Mouse (Mus musculus) left cerebral cortex, adult 18-20 months (tissue): ENCODE data around the gene Ccdc162. TPM values are rescaled to one million over a fixed set of nuclear protein-coding genes. Genes with fewer than 3 reads are reported as not detected.

Experiments
- DNase-seq, 2 experiments: peaks; one replicate each; pipeline ENCODE4 v3.0.0; 2021 to 2022; ENCODE audit warnings: low spot score in 2 of 2, mixed read lengths in 1 of 2
- total RNA-seq, 2 experiments: library from RNA; stranded (reverse); gene quantifications; 2 replicates each; pipeline ENCODE4 v1.2.3; 2021

Ccdc162 gene
- total RNA-seq, 2 experiments from 2014 or later = 1.5 to 1.7 TPM

DNA sequence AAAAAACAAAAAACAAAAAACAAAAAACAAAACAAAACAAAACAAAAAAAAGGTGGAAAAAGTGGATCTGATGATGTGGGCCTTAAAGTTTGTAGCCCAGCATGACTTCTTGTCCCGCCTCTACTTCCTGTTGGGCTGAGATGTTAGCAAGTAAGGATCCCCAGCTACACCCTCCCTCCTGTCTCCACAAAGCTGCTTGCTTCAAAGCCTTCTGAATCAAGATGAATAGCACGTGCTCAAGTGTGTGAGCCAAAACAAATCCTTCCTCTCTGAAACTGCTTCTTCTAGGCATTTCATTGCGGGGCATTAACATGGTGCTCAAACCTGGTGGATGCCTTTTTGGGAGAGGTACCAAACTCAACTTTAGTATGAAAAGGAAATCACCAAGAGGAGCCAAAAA is 77.7 kb downstream of the Ccdc162 start:
- no peak for DNase-seq

DNA sequence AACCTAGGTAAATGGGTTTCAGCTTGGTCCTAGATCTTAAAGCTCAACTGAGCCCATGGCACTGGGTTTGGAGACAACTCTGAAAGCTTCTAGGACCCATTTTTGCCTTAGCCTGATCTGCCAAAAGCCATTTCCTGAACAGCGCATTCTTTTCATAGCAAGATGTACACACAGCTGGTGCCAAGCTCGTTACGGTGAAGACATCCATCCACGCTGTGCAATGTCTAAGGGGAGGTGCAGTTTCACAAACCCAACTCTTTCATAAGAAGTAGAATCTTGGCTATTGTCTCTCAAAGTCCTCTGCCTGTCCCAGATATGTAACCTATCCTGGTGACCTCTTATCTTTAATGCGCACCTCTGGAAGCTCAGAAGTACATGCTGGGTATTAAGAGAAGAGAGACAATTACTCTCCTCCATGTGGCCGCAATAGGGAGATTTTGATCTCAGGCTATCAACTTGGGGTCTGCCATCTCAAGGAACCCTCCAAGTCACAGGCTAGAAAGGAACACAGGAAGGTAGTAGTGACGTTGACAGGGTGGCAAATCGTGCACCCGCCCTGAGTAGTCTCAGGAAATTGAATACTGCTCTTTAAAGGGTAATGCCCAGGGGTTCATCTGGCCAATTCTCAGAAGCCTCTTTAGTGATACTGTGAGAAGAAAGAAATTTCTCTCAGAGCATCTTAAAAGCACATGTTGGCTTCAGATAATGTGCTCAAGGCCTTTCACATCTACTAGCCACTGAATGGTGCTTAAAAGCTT is 81.0 kb downstream of the Ccdc162 start:
- no peak for DNase-seq

DNA sequence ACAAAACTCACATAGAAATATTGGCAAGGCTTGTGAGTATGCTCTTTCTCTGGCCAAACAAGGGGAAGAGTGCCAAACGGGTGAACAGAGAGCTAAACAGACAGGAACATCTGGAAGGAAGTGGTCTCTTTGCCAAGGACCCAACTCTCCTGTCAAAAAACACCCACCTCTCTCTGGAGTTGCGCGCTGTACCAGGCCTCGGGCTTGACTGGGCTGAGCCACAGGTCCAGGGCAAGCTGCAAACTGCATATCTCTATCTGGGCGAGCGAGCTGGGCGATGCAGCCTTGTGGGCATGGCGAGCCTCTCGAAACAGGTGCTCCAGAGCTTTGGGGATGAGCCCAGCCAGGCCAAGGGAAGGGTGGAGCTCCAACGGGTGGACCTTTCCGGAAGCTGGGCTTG is 82.6 kb downstream of the Ccdc162 start:
- no peak for DNase-seq

DNA sequence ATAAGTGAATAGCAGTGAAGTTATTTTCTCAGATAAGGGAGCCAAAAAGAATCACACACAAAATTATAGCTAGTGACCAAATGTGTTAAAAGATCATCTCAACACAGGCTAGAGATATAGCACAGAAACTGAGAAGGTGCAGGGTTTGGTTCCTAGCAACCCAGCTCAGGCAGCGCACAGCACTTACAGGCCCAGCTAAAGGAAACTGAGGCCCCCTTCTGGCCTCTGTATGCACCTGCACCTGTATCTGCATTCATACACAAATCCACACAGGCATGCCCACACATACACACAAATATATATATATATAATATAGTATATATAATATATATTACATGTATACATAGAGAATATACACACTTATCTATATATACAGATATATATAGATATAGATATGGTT is 84.4 kb downstream of the Ccdc162 start:
- DNase-seq = no peak

DNA sequence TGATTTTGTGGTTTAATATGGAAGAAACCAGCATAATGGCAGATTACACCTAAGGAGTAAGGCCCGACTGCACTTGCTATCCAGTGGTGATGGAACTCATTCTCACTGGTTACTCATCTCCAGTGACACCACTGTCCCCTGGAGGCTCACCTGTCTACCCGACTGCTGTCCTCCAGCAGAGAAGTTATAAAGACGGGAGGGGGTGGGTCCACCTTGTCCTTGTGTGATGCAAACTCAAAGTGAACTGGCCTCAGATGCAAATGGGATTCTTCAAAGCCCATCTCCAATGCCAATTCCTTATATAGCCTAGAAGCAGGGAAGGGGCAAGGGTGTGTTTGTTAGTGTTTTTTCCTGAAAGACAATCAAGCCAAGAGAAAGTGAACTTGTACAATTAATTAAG is 89.4 kb downstream of the Ccdc162 start:
- no peak for DNase-seq

DNA sequence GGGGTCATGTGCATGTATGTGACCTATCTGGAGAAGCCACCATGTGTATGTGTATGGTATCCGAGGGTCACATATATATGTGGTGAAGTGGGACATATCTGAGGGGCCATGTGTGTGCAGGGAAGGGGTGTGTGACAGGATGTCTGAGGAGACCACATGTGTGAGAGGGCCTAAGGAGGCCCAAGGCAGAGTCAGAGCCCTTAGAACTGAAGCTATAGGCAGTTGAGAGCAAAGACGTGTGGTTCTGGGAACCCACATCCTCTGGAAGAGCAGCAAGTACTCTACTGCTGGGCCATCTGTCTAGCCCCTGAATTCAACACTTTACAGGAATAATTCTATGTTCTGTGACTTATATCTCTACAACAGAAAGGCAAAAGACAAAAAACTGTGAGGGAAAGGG is 96.4 kb downstream of the Ccdc162 start:
- DNase-seq = no peak

DNA sequence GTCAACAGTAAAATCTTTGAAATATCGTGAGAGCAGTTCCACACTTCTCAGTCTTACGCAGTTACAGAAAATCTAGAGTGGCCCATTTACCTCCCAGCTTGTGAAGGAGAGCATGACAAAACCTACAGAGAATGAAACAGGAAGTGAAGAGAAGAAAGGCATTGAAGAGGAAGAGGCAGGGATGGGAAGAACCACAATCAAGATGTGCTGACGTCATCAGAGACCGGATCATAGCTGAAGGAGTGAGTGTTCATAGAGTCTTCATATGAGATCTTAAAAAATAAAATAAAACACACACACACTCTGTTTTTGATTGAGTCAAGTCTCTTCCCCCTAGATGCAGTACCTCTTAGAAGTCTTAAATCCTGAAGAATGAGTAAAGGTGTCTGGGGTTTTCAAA is 100.9 kb downstream of the Ccdc162 start:
- DNase-seq = no peak

DNA sequence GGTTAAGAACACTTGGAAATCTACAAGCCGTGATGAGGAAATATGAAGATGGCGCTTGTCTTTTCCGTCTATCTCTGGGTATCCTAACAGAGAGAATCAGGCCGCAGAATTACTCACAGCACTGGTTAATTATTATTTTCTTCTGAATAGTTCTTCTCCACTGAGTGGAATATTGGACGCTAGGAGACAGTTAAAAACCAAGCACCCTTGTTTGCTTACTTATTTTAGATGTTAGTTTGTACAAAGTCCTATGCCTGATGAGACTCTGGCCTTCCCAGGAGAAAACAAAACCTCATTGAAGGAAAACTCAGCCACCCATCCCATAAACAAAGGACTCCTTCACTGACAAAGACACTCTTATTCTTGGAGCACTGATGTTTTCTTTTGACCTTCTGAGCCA is 104.5 kb downstream of the Ccdc162 start:
- DNase-seq = no peak

DNA sequence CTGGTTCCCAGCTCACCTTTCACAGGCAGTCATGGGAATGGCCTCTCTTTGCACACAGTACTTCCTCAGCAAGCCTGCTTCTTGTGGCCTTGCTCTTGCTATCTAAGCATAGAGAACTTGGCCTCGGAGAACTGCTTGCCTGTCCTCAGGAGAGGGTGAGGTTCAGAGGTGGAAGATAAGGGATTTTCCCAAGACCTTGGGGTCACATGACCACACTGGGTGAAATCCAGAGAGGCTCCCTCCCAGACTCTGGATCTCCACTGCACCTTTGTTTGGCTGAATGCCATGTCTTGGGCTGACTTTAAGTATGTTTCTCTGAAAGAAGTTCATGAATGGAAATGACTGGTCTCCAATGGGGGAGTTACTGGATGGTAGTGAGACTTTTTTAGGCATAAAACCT is 107.0 kb downstream of the Ccdc162 start:
- DNase-seq = no peak

DNA sequence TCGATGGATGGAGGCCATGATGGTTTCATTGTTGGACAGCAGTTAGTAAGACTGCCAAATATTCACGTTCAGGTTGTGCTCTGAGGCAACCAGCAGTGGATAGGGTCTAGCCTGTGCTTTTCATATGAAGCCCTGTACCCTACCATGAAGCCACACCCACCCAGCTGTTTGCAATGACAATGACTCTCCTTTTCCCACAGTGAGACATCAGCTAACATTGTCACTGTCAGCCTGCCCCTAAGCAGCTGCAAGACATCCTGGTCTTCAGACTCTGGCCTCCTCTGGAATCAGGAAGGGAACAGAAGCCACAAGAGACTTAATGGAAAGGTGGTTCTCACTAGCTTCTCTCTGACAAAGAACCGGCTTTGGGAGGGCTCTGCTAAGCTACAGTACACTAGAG is 107.9 kb downstream of the Ccdc162 start:
- no peak for DNase-seq

DNA sequence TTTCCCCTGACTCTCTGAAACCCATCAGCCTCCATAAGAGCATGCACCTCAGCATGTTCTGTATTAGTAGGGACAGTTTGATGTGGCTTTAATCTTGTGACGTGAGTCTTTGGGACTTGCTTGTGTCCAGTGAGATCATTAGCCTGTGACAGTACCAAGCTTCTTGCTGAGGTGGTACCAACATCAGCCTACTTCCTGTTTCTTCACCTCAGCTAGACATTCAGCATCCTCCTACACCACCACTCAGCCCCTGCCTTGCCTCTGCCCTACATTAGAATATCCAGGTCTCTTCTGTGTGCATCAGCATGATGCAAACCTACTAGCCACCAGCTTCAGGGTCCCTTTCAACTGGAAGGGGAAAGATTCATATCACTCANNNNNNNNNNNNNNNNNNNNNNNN is 113.8 kb downstream of the Ccdc162 start:
- no peak for DNase-seq

DNA sequence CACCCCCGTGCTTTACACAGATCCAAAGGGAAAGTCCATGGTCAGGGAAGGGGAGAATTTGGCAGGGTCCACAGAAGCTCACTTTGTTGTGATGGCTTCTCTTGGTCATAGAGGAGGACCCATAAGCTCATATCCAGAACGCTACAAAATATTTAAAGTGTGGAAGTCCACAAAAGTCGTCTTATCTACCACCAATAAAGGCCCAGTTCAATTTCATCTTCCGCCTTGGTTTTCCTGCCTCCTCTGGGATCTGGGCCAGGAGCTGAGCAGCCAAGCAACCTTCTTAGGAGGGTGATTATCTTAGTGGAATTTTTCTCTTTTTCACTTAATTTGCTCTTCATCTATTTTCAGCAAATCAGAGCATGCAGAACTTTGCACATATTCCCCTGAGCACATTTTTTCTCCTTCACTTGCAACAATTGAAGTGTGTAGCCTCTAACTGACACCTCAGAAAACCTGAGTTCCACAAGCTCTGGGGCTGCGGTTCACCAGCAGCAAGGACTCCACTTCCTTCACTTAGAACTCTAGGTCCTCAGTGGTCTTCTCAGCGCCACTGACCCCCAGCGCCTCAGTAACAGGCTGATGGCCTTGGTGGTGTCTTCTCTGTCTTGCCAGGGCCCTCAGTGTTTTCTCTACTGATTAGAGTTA is 114.4 kb downstream of the Ccdc162 start:
- no peak for DNase-seq

DNA sequence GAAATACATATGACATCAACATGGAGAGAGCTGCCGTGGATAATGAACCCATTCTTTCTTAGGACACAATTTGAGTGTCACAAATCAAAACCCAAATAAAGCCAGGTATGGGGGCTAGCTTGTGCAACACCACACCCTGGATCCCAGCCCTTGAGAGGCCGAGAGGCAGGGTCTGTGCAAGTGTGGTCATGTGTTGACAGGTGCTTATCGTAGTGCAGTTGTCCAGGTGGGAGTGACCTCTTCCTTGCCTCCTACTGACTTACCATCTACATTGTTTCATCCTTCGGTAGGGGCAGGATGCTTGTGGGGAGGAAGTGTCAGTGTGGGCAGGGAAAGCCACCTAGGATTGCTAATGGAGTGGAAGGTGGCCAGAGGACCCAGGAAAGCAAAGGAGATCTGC is 115.1 kb downstream of the Ccdc162 start:
- no peak for DNase-seq

DNA sequence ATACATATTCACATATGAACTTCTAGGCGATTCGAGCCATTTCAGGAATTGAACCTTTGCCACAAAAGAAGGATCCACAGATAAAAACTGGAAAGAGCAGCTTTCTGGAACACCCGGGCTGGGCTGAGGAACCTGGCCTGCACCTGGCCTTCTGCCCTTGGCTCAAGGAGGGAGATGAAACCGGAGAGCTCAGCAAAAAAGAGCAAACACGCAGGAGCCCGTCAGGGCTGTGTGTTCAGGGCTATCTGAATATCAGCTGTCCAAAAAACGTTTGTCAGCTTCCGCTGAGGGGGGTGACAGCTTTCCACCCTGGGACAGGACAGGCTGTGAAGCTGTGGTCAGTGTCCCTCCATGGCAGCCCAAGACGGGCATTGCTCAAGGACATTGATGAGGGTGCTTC is 117.4 kb downstream of the Ccdc162 start:
- no peak for DNase-seq

DNA sequence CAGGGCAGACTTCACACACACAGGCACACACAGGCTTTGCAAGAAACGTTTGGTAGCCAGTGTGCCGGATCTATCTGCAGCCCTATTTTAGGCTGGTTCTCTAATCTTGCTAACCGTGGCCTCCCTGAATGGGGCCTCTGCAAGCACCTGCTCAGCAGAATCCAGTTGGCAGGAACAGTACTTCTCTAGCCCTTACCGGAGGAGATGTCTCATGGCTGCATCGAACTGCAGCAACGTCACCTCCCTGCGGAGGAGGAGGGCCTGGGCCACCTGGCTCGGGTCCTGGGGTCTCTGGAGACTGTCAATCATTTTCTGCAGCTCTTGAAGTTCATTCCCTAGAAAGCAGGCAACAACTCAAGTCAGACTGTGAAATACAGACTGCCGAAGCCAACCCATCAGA is 118.2 kb downstream of the Ccdc162 start:
- DNase-seq = no peak

DNA sequence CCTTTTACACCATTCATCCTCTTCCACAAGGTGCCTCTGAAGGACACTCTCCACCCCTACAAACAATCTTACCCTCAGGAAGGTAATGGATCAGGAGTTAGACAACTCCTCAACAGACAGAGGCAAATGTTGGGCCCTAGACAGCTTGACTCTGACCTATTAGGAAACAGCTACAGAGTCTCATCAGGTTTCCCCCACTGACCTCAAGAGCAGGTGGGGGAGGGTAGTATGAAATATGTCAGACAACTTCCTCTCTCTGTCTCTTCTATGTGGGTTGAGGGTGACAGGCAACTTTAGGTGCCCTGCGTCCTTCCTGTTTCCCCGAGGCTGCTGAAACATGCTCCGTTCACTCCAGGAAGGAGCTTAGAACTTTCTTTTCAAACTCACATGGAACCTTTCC is 120.9 kb downstream of the Ccdc162 start:
- no peak for DNase-seq

DNA sequence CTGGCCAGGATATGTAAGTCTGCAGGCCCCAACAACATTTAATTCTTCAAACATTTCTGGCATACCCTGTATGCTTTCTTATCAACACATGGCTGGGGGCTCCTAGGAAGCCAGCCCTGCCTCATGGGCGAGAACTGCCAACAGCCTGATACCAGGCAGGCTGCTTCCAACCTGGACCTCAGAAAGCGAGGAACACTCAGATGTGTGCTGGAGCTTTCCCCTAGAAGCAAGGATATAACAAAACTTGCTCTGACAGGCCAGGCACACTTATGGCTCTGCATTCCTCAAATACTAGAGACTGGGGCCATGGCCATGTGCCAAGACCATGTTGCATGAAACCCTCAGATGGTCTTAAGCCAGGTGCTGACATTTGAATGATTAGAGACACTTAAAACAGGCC is 121.5 kb downstream of the Ccdc162 start:
- no peak for DNase-seq

DNA sequence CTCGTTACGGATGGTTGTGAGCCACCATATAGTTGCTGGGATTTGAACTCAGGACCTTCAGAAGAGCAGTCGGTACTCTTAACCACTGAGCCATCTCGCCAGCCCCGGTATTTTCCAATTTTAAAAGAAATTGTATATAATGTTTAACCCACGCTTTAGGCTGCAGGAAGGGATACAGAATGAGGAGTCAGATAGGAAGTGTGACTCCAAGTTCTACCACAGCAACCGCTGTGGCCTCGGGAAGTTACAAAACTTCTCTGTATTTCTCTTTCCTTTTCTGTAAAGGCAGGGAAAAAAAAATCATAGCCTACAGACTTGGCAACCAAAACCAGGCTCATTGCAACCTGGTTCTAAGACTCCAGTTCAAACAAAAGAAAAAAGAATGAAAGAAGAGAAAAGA is 122.0 kb downstream of the Ccdc162 start:
- DNase-seq = no peak

DNA sequence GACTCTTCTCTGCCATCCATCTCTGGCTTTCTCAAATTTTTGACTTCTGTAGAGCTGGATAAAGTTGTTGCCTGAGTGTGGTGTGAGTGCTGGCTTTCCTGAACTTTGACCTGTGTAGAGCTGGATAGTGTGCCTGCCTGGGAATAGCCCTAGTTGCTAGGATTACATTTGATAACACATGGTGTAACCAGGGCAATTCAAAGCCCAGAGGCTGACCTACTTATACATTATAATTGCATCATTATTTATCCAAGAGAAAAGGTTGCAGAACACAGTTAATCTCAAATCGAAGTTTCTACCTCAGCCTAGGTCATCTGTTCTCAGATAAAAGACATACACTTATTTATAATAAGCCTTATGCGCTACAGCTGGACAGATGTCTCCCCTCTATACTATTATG is 127.8 kb downstream of the Ccdc162 start:
- no peak for DNase-seq

DNA sequence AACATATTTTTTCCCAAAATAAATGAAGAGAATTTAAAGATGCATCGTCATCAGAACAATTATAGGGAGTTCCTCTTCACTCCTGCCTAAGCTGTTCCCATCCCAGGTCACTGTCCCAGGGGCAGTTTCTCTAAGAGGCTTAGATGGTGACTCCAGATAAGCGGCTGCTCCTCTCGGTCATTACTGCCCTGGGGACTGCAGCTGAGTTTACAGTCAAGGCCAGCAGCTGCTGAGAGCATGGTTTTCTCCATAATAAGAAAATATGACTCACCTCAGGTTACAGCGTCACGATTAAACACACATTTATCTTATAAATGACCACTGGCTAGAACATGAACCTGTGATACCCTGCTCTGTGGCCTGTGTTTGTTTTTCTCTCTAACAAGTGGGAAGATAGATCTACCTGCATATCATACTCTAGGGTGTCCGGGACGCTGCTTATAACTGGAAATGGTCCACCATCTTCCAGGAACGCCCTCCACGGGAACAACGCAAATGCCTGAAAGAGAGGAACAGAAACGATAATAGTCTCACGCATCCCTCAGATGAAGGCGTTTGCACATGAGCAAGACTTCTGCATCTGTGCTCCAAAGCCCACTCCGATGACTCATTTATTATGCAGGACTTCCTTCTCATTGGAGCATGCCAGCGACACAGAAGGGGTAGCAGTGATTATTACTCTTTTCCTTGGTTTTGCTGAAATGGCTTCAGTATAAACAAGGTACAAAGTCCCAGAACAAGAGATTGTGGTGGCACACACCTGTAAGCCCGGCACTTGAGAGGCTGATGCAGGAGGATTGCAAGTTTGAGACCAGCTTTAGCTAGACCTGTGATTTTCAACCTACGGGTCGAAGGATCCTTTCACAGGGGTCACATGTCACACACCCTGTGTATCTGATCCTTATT is 129.2 kb downstream of the Ccdc162 start:
- DNase-seq = no peak

DNA sequence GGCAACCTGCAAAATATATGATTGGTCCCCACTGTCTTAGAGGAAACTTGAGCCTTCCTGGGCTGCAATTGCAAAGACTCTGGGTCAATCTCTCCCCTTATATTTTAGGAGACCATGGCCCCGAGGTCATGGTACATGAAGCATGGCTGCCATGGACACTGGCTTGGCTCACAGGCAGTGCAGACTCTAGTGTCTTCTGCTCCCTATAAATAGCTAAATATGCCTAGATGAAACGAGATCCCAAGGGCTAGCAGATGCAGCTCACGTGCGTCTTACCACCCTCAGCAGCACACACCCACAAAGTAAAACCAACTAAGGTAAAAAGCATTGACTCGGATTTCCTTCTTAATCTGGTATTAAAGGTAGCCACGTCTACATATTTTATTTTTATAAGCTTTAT is 133.1 kb downstream of the Ccdc162 start:
- no peak for DNase-seq

DNA sequence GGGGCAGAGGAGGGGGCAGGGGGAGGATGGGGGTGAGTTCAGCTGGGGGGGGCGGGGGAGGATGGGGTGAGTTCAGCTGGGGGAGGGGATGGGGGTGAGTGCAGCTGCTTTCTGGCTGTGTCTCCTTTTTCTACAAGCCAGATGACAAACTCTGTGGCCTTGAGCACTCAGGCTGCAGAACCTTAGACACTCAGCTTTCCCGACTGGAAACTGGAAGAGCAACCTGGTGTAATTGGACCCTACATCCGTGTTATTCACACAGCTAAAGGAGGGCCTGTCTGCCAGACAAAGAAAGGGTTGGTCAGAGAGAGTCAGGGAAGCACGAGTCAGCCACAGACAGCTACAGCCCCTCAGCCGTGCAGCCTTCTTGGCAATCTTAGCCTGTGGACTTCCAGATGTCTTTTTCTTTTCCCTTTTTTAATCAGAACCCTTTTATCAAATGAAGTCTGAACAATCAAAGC is 133.5 kb downstream of the Ccdc162 start:
- DNase-seq = no peak
